Mouse (Mus musculus): ENCODE results near the gene Olfr1364. TPM values are rescaled to one million over a fixed set of nuclear protein-coding genes. Genes with fewer than 3 reads are reported as not detected.

The Olfr1364 gene
- polyA plus RNA-seq, 1 experiment from 2014 or later, result not detected

Other genes starting within 250 kb of the Olfr1364 start
- gene Olfr1367, start 234.8 kb downstream of the Olfr1364 start, polyA plus RNA-seq (2014; fragmentation: Nextera tagmentation; extraction: Ambion mirVana), result not detected in 2 replicates
- 18.7 and 20.3 TPM in 2 replicates for gene Zscan12, start 218.9 kb downstream of the Olfr1364 start, polyA plus RNA-seq (2014; fragmentation: Nextera tagmentation; extraction: Ambion mirVana)
- gene Zkscan3, start 179.0 kb downstream of the Olfr1364 start, polyA plus RNA-seq (2014; fragmentation: Nextera tagmentation; extraction: Ambion mirVana), result 84.8 and 90.5 TPM in 2 replicates
- 5.9 and 6.0 TPM in 2 replicates for gene Pgbd1, start 140.7 kb downstream of the Olfr1364 start, polyA plus RNA-seq (2014; fragmentation: Nextera tagmentation; extraction: Ambion mirVana)
- gene Zscan26, start 128.0 kb downstream of the Olfr1364 start, polyA plus RNA-seq (2014; fragmentation: Nextera tagmentation; extraction: Ambion mirVana), result 18.4 and 21.0 TPM in 2 replicates
- 2.5 and 3.4 TPM in 2 replicates for gene Nkapl, start 113.2 kb downstream of the Olfr1364 start, polyA plus RNA-seq (2014; fragmentation: Nextera tagmentation; extraction: Ambion mirVana)
- gene Zkscan4, start 102.9 kb downstream of the Olfr1364 start, polyA plus RNA-seq (2014; fragmentation: Nextera tagmentation; extraction: Ambion mirVana), result 5.2 and 5.9 TPM in 2 replicates
- not detected in 2 replicates for gene Gm10065, start 102.3 kb downstream of the Olfr1364 start, polyA plus RNA-seq (2014; fragmentation: Nextera tagmentation; extraction: Ambion mirVana)
- gene AK157302, start 86.5 kb downstream of the Olfr1364 start, polyA plus RNA-seq (2014; fragmentation: Nextera tagmentation; extraction: Ambion mirVana), result 0.23 and 0.35 TPM in 2 replicates
- 3.7 and 5.1 TPM in 2 replicates for gene Gm11273, start 80.3 kb downstream of the Olfr1364 start, polyA plus RNA-seq (2014; fragmentation: Nextera tagmentation; extraction: Ambion mirVana)
- gene Zkscan8, start 50.6 kb downstream of the Olfr1364 start, polyA plus RNA-seq (2014; fragmentation: Nextera tagmentation; extraction: Ambion mirVana), result 9.8 and 11.0 TPM in 2 replicates
- 0.05 and 0.25 TPM in 2 replicates for gene Olfr1366, start 39.0 kb downstream of the Olfr1364 start, polyA plus RNA-seq (2014; fragmentation: Nextera tagmentation; extraction: Ambion mirVana)
- 0.17 TPM in 1 of 2 replicates, not detected in the other for gene Olfr1535, start 21.9 kb downstream of the Olfr1364 start, polyA plus RNA-seq (2014; fragmentation: Nextera tagmentation; extraction: Ambion mirVana)
- gene Olfr1362, start 32.3 kb upstream of the Olfr1364 start, polyA plus RNA-seq (2014; fragmentation: Nextera tagmentation; extraction: Ambion mirVana), result not detected in 2 replicates
- not detected in 2 replicates for gene Olfr11, start 60.8 kb upstream of the Olfr1364 start, polyA plus RNA-seq (2014; fragmentation: Nextera tagmentation; extraction: Ambion mirVana)
- gene Olfr1361, start 81.6 kb upstream of the Olfr1364 start, polyA plus RNA-seq (2014; fragmentation: Nextera tagmentation; extraction: Ambion mirVana), result not detected in 2 replicates
- not detected in 2 replicates for gene Olfr1360, start 95.6 kb upstream of the Olfr1364 start, polyA plus RNA-seq (2014; fragmentation: Nextera tagmentation; extraction: Ambion mirVana)
- gene Olfr1359, start 116.4 kb upstream of the Olfr1364 start, polyA plus RNA-seq (2014; fragmentation: Nextera tagmentation; extraction: Ambion mirVana), result not detected in 2 replicates
- 2.1 and 3.0 TPM in 2 replicates for gene Hist1h2bl, start 134.4 kb upstream of the Olfr1364 start, polyA plus RNA-seq (2014; fragmentation: Nextera tagmentation; extraction: Ambion mirVana)
- gene Hist1h2ai, start 134.7 kb upstream of the Olfr1364 start, polyA plus RNA-seq (2014; fragmentation: Nextera tagmentation; extraction: Ambion mirVana), result 17.3 and 25.6 TPM in 2 replicates
- gene Hist1h3h, start 135.9 kb upstream of the Olfr1364 start, polyA plus RNA-seq (2014; fragmentation: Nextera tagmentation; extraction: Ambion mirVana), result 12.7 and 20.0 TPM in 2 replicates
- 4.2 and 4.3 TPM in 2 replicates for gene Hist1h2bm, start 140.3 kb upstream of the Olfr1364 start, polyA plus RNA-seq (2014; fragmentation: Nextera tagmentation; extraction: Ambion mirVana)
- gene Hist1h4j, start 153.3 kb upstream of the Olfr1364 start, polyA plus RNA-seq (2014; fragmentation: Nextera tagmentation; extraction: Ambion mirVana), result 0.94 and 1.4 TPM in 2 replicates
- 2.4 and 8.0 TPM in 2 replicates for gene Hist1h4k, start 168.7 kb upstream of the Olfr1364 start, polyA plus RNA-seq (2014; fragmentation: Nextera tagmentation; extraction: Ambion mirVana)
- 4.9 and 6.5 TPM in 2 replicates for gene Hist1h2ak, start 172.1 kb upstream of the Olfr1364 start, polyA plus RNA-seq (2014; fragmentation: Nextera tagmentation; extraction: Ambion mirVana)
- 0.67 and 2.2 TPM in 2 replicates for gene Hist1h2bn, start 172.4 kb upstream of the Olfr1364 start, polyA plus RNA-seq (2014; fragmentation: Nextera tagmentation; extraction: Ambion mirVana)
- gene Hist1h1b, start 198.9 kb upstream of the Olfr1364 start, polyA plus RNA-seq (2014; fragmentation: Nextera tagmentation; extraction: Ambion mirVana), result 19.1 TPM in 2 replicates
- 232 and 252 TPM in 2 replicates for gene Hist1h3i, start 201.6 kb upstream of the Olfr1364 start, polyA plus RNA-seq (2014; fragmentation: Nextera tagmentation; extraction: Ambion mirVana)
- gene Hist1h2an, start 205.5 kb upstream of the Olfr1364 start, polyA plus RNA-seq (2014; fragmentation: Nextera tagmentation; extraction: Ambion mirVana), result 1.4 and 8.5 TPM in 2 replicates
- gene Hist1h2bp, start 205.7 kb upstream of the Olfr1364 start, polyA plus RNA-seq (2014; fragmentation: Nextera tagmentation; extraction: Ambion mirVana), result 2.2 and 2.9 TPM in 2 replicates
- gene Hist1h2bq, start 228.4 kb upstream of the Olfr1364 start, polyA plus RNA-seq (2014; fragmentation: Nextera tagmentation; extraction: Ambion mirVana), result 17.8 and 18.7 TPM in 2 replicates
- gene Hist1h2ao, start 228.7 kb upstream of the Olfr1364 start, polyA plus RNA-seq (2014; fragmentation: Nextera tagmentation; extraction: Ambion mirVana), result 2.1 TPM in 1 of 2 replicates, not detected in the other
- gene Hist1h4m, start 230.0 kb upstream of the Olfr1364 start, polyA plus RNA-seq (2014; fragmentation: Nextera tagmentation; extraction: Ambion mirVana), result not detected in 2 replicates